In the genomic region with DNA sequence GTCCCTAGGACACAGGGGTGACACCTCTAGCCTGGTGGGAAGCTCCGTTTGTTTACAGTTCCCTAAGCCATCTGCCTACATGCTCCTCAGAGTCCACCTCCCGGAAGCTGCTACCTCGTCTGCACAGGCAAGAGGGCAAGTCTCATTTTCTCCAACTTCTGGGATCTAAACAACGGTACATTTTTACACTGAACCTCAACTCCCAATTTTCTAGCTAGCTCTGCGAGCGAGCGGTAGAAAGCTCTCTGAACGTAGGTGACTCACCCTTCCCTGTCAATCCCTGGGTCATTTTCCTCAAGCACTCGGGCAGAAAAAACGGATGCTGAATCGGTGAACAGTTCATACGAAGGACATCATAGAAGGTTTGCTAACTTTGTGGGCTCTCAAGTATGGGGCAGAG, we compare ENCODE assay signal across 8 mouse cellular contexts.
DNase-seq lines count a peak whose midpoint lies in the region; ATAC-seq lines count a peak whose summit lies in the region.

No protein-coding gene starts in this region.

- H3K4me2 ChIP-seq in forebrain, embryonic 11.5 days (ENCODE audit: low read depth, low read length, severe bottlenecking), result no peak overlapping the region
- H3K4me2 ChIP-seq in neural tube, embryonic 13.5 days, result peak overlapping the region; percentile 29
- H3K4me2 ChIP-seq in hindbrain, embryonic 15.5 days, result peak overlapping the region; percentile 38
- H3K4me2 ChIP-seq in stomach, embryonic 15.5 days, result peak overlapping the region; percentile 41

- no peak for DNase-seq in forebrain, embryonic 10.5 days (ENCODE audit: extremely low spot score, low spot score)
- DNase-seq in forebrain, embryonic 11.5 days (ENCODE audit: low spot score), result no peak
- DNase-seq in neural tube, embryonic 10.5 days (ENCODE audit: extremely low spot score, low spot score), result no peak
- no peak for DNase-seq in layer of hippocampus, adult 8-10 months (ENCODE audit: low spot score in 2 of 2)

- H3K27me3 ChIP-seq in forebrain, embryonic 10.5 days (ENCODE audit: poor library complexity, severe bottlenecking), result no peaks in the 10 kb centered on the region
- no peaks in the 10 kb centered on the region; the same call in 1 of the 2 replicates for H3K27me3 ChIP-seq in forebrain, embryonic 11.5 days (ENCODE audit: control insufficient read depth, insufficient read depth, low read length)
- H3K27me3 ChIP-seq in neural tube, embryonic 13.5 days, result no peaks in the 10 kb centered on the region; the same call in 1 of the 2 replicates
- no peaks in the 10 kb centered on the region for H3K27me3 ChIP-seq in hindbrain, embryonic 15.5 days
- H3K27me3 ChIP-seq in stomach, embryonic 15.5 days (replicated peaks), result no peaks in the 10 kb centered on the region

- no peak overlapping the region for H3K9ac ChIP-seq in forebrain, embryonic 11.5 days (ENCODE audit: low read length)
- no peak overlapping the region for H3K9ac ChIP-seq in neural tube, embryonic 13.5 days
- no peak overlapping the region for H3K9ac ChIP-seq in hindbrain, embryonic 15.5 days
- H3K9ac ChIP-seq in stomach, embryonic 15.5 days, result no peak overlapping the region

- no peak overlapping the region for H3K4me3 ChIP-seq in forebrain, embryonic 10.5 days
- no peak overlapping the region for H3K4me3 ChIP-seq in forebrain, embryonic 11.5 days (ENCODE audit: low read depth, low read length)
- no peak overlapping the region for H3K4me3 ChIP-seq in neural tube, embryonic 13.5 days
- H3K4me3 ChIP-seq in hindbrain, embryonic 15.5 days, result 0 out of 2 replicates have a peak overlapping the region, but pooled peaks have one; percentile 2
- H3K4me3 ChIP-seq in stomach, embryonic 15.5 days (replicated peaks), result no peak overlapping the region

- H3K9me3 ChIP-seq in forebrain, embryonic 10.5 days, result no peaks in the 10 kb centered on the region
- H3K9me3 ChIP-seq in forebrain, embryonic 11.5 days (ENCODE audit: control insufficient read depth, low read length), result no peaks in the 10 kb centered on the region
- H3K9me3 ChIP-seq in neural tube, embryonic 13.5 days, result no peaks in the 10 kb centered on the region
- H3K9me3 ChIP-seq in hindbrain, embryonic 15.5 days, result no peaks in the 10 kb centered on the region
- no peaks in the 10 kb centered on the region for H3K9me3 ChIP-seq in stomach, embryonic 15.5 days

- H3K27ac ChIP-seq in forebrain, embryonic 10.5 days, result peak overlapping the region; percentile 60
- no peak overlapping the region for H3K27ac ChIP-seq in forebrain, embryonic 11.5 days (ENCODE audit: low read depth, low read length)
- peak overlapping the region; percentile 46 for H3K27ac ChIP-seq in neural tube, embryonic 13.5 days (replicated peaks)
- H3K27ac ChIP-seq in hindbrain, embryonic 15.5 days (replicated peaks), result 0 out of 2 replicates have a peak overlapping the region, but pooled peaks have one; percentile 34
- peak overlapping the region; percentile 87 for H3K27ac ChIP-seq in stomach, embryonic 15.5 days

- ATAC-seq in forebrain, embryonic 11.5 days (replicated peaks; ENCODE audit: low FRiP score), result no peak
- ATAC-seq in neural tube, embryonic 13.5 days (ENCODE audit: low read depth), result no peak
- ATAC-seq in hindbrain, embryonic 15.5 days (ENCODE audit: low FRiP score, low read depth), result no peak
- ATAC-seq in stomach, embryonic 15.5 days (ENCODE audit: insufficient read depth, low FRiP score, low read depth), result peak; percentile 29; the same call in 1 of the 2 replicates
- ATAC-seq in activated CD4-positive, CD25-positive, alpha-beta regulatory T cell, adult 4 months, result no peak

- H3K36me3 ChIP-seq in forebrain, embryonic 10.5 days (replicated peaks), result no peaks in the 10 kb centered on the region
- H3K36me3 ChIP-seq in forebrain, embryonic 11.5 days (ENCODE audit: control insufficient read depth, insufficient read depth, low read length), result no peaks in the 10 kb centered on the region
- H3K36me3 ChIP-seq in neural tube, embryonic 13.5 days, result no peaks in the 10 kb centered on the region
- no peaks in the 10 kb centered on the region for H3K36me3 ChIP-seq in hindbrain, embryonic 15.5 days
- H3K36me3 ChIP-seq in stomach, embryonic 15.5 days, result no peaks in the 10 kb centered on the region

- H3K4me1 ChIP-seq in forebrain, embryonic 10.5 days, result peaks cover 38% of the 10 kb centered on the region
- peaks cover 8% of the 10 kb centered on the region; the same call in 1 of the 2 replicates for H3K4me1 ChIP-seq in forebrain, embryonic 11.5 days (replicated peaks; ENCODE audit: control insufficient read depth, insufficient read depth, low read length)
- H3K4me1 ChIP-seq in neural tube, embryonic 13.5 days (replicated peaks), result peaks cover 27% of the 10 kb centered on the region
- peaks cover 15% of the 10 kb centered on the region for H3K4me1 ChIP-seq in hindbrain, embryonic 15.5 days (replicated peaks)
- H3K4me1 ChIP-seq in stomach, embryonic 15.5 days, result peaks cover 35% of the 10 kb centered on the region

- 66% methylated on average over 12 of the region's 12 CpGs for WGBS in forebrain, embryonic 10.5 days
- WGBS in forebrain, embryonic 11.5 days, result 50% methylated on average over 12 of the region's 12 CpGs
- WGBS in neural tube, embryonic 13.5 days, result 64% methylated on average over 12 of the region's 12 CpGs
- WGBS in hindbrain, embryonic 15.5 days, result 48% methylated on average over 12 of the region's 12 CpGs
- WGBS in stomach, embryonic 15.5 days, result 28% methylated on average over 12 of the region's 12 CpGs
